In genomic region chr4:134025802-134026201, GRCm38 (mm10) we compare ENCODE assay signal across 21 mouse cellular contexts. TPM values are rescaled to one million over a fixed set of nuclear protein-coding genes. Genes with fewer than 3 reads are reported as not detected.
DNase-seq lines count a peak whose midpoint lies in the region.
"Had no signal": no experiment of that assay in that cellular context is flagged by ENCODE, and none has a peak within 500 bp of the region (broad histone marks: within the 10 kb centered on the region; RNA-seq: fewer than 3 reads in every experiment).

No protein-coding gene starts in this region.

- peak; percentile 53 for DNase-seq in embryo, embryonic 10 days (ENCODE audit: low spot score)
- DNase-seq in embryo, embryonic 11 days, result no peak
- peak; percentile 53 for DNase-seq in embryo, embryonic 10.5 days (ENCODE audit: low spot score)
- peak; percentile 34 for DNase-seq in mesoderm, embryonic 11.5 days (ENCODE audit: low read depth, low spot score)
- DNase-seq in Muller cell, postnatal 12 days (ENCODE audit: inconsistent ontology term), result no peak
- DNase-seq in heart, postnatal 10 days, result no peak
- DNase-seq: adrenal gland, adult 2 months; adrenal gland, postnatal 10 days; adrenal gland, postnatal 25 days; B cell, adult 2 months; cerebellum, adult 11 months; cerebellum, adult 18-20 months; cerebellum, adult 8-10 months; cerebellum, adult 9-11 months; cerebellum, postnatal 14 days; cerebellum, postnatal 36 days; forebrain, postnatal 0 days had no signal

- intact Hi-C loops in heart, postnatal 10 days (cut with DNase I), result no loop called here

RNA-seq across cellular contexts. Expression of gene Lin28a, which starts 7.2 kb away (rescaled TPM):
- total RNA-seq in heart, postnatal 10 days (2021), result not detected
- total RNA-seq: adrenal gland, adult 2 months; adrenal gland, postnatal 25 days had no signal

RNA-seq across cellular contexts. Expression of gene Dhdds, which starts 25.1 kb away (rescaled TPM):
- 10 to 100 TPM; 31.4 to 33.9 TPM for total RNA-seq in heart, postnatal 10 days (2021)

RNA-seq across cellular contexts. Expression of gene Zfp683, which starts 27.8 kb away (rescaled TPM):
- not detected for total RNA-seq in heart, postnatal 10 days (2021)
- total RNA-seq: adrenal gland, postnatal 25 days; adrenal gland, postnatal 4 days; CH12.LX; common myeloid progenitor, adult 5-6 weeks; forebrain, postnatal 0 days; G1E had no signal

RNA-seq across cellular contexts. Expression of gene Crybg2, which starts 34.8 kb away (rescaled TPM):
- total RNA-seq in heart, postnatal 10 days (2021), result not detected
- total RNA-seq: common myeloid progenitor, adult 5-6 weeks had no signal

RNA-seq across cellular contexts. Expression of gene Hmgn2, which starts 57.4 kb away (rescaled TPM):
- 100 to 1,000 TPM; 254 to 266 TPM for total RNA-seq in heart, postnatal 10 days (2021)

Comparison
In these comparisons a context has a peak if more than half of its experiments do, and no peak if none do; other contexts are left out.
1. DNase-seq: peak in embryo, embryonic 10 days (single experiment), embryo, embryonic 10.5 days (single experiment) and mesoderm, embryonic 11.5 days (single experiment); none in embryo, embryonic 11 days (single experiment), Muller cell, postnatal 12 days (single experiment) and heart, postnatal 10 days (0 of 2).